Mouse (Mus musculus) hindbrain, embryonic 13.5 days (tissue): Measurements from ENCODE around the gene Tmem144. TPM values are rescaled to one million over a fixed set of nuclear protein-coding genes. Genes with fewer than 3 reads are reported as not detected.

Source experiments
- ATAC-seq: fragments of 200-750 bp; cut with Nextera tagmentation; 2 replicates; pipeline ENCODE4 v1.8.0; 2017; ENCODE audit warnings: moderate TSS enrichment; ENCODE audit not compliant: low FRiP score
- H3K27ac ChIP-seq: fragments of 300-500 bp; sonication (generic); 2 replicates; pipeline ENCODE4 v1.5.1; 2015; ENCODE audit warnings: inconsistent platforms, mild to moderate bottlenecking, moderate library complexity
- H3K27me3 ChIP-seq: fragments of 300-500 bp; sonication (generic); 2 replicates; pipeline ENCODE4 v1.6.1; 2015; ENCODE audit warnings: mild to moderate bottlenecking, inconsistent platforms
- H3K36me3 ChIP-seq: fragments of 300-500 bp; sonication (generic); 2 replicates; pipeline ENCODE4 v1.6.1; 2015; ENCODE audit warnings: mild to moderate bottlenecking, inconsistent platforms
- H3K4me1 ChIP-seq: fragments of 300-500 bp; sonication (generic); replicated peaks from 2 replicates; pipeline ENCODE4 v1.6.1; 2015; ENCODE audit warnings: inconsistent platforms
- H3K4me2 ChIP-seq: fragments of 300-500 bp; sonication (generic); 2 replicates; pipeline ENCODE4 v1.6.1; 2015; ENCODE audit warnings: inconsistent platforms, mild to moderate bottlenecking, moderate library complexity
- H3K4me3 ChIP-seq: fragments of 300-500 bp; sonication (generic); 2 replicates; pipeline ENCODE4 v1.5.1; 2015; ENCODE audit warnings: mild to moderate bottlenecking, inconsistent platforms
- H3K9ac ChIP-seq: fragments of 300-500 bp; sonication (generic); 2 replicates; pipeline ENCODE4 v1.6.1; 2015; ENCODE audit warnings: mild to moderate bottlenecking, inconsistent platforms
- H3K9me3 ChIP-seq: fragments of 300-500 bp; sonication (generic); 2 replicates; pipeline ENCODE4 v1.6.1; 2016; ENCODE audit warnings: inconsistent platforms
- WGBS: fragments of 180-500 bp; shearing (Covaris S2); methylation state at CpG from one replicate; pipeline ENCODE4 v1.1.7; 2015; 5-methylcytosine and 5-hydroxymethylcytosine counted together
- polyA plus RNA-seq: library from polyadenylated mRNA; unstranded; fragments of >200 nt; fragmentation: Nextera tagmentation; extraction: Ambion mirVana; gene quantifications from 2 replicates; pipeline ENCODE4 v1.2.1, GENCODE M21; 2015

Tmem144 gene
- 1.1 and 1.4 TPM in 2 replicates for polyA plus RNA-seq

DNA sequence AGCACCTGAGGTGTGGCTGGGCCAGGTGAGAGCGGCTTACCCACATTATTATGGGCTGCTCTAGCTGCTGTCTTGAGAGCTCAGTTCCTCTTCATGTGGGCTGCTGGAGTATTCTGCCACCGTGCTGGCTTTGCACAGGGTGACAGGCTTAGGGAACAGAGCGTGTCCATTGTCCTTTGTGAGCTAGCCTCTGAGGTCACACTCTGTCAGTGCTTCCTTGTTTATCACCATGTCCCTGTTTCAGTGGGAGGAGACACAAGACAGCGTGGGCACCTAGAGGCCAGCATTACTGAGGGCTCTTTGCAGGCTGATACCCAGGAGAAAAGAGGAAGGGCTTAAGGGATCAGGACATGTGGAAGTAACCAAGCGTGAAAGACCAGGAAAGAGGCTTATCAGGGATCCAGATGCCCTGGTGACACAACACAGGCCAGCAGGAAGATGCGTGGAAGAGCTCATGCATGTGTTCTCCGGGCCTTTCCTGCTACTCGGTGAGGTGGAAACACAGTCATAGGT lies at the start of gene Tmem144:
Gene Tmem144, minus strand, starts transcription at position 120 of the 513 bp plus-strand sequence.
- peak; percentile 37; the same call in 1 of the 2 replicates for ATAC-seq
- Histone ChIP-seq H3K4me2 (no peak within 1 kb of the TSS), H3K27me3 (no peaks in the 10 kb centered on the region), H3K4me1 (no peaks in the 10 kb centered on the region), H3K4me3 (no peak within 1 kb of the TSS), H3K9ac (no peak within 1 kb of the TSS), H3K36me3 (no peaks in the 10 kb centered on the region), H3K9me3 (no peaks in the 10 kb centered on the region), H3K27ac (no peak within 1 kb of the TSS)
- 54% methylated on average over 8 of the region's 8 CpGs for WGBS

- no peaks in the 10 kb centered on the region for H3K36me3 ChIP-seq
- no peaks in the 10 kb centered on the region for H3K9me3 ChIP-seq
- no peak overlapping the region for H3K4me3 ChIP-seq
- H3K4me1 ChIP-seq, result peaks cover 28% of the 10 kb centered on the region
- no peak for ATAC-seq
- H3K27me3 ChIP-seq, result no peaks in the 10 kb centered on the region
- no peak overlapping the region for H3K27ac ChIP-seq
- no peak overlapping the region for H3K4me2 ChIP-seq
- WGBS, result 94% methylated on average over 4 of the region's 4 CpGs
- H3K9ac ChIP-seq, result no peak overlapping the region
Measured at GRCm38 (mm10) chr3:79901734-79902133, 49.2 kb upstream of the Tmem144 start.

GRCm38 (mm10) chr3:79901321-79901720 lies 48.7 kb upstream of the Tmem144 start:
- H3K27ac ChIP-seq, result no peak overlapping the region
- no peaks in the 10 kb centered on the region for H3K27me3 ChIP-seq
- H3K9ac ChIP-seq, result no peak overlapping the region
- H3K9me3 ChIP-seq, result no peaks in the 10 kb centered on the region
- no peaks in the 10 kb centered on the region for H3K36me3 ChIP-seq
- ATAC-seq, result no peak
- WGBS, result 92% methylated on average over 6 of the region's 6 CpGs
- H3K4me2 ChIP-seq, result no peak overlapping the region
- no peak overlapping the region for H3K4me3 ChIP-seq
- peaks cover 28% of the 10 kb centered on the region for H3K4me1 ChIP-seq

DNA sequence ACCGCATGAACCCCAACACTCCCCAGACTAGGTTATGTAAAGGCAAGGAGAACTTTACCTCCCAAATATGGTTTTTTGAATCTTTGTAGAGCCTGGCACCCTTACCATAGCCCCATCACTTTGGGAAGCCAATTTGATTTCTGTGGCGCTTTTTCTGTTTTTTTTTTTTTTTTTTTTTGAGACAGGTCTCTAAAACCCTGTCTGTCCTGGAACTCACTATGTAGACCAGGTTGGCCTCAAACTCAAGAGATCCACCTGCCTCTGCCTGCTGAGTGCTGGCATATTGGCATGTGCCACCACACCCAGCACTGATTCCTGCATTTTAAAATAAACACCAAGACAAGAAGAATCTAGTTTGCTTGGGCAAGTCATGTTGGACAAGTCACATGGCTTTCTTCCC lies 47.9 kb upstream of the Tmem144 start:
- H3K4me1 ChIP-seq, result peaks cover 28% of the 10 kb centered on the region
- H3K9me3 ChIP-seq, result no peaks in the 10 kb centered on the region
- H3K36me3 ChIP-seq, result no peaks in the 10 kb centered on the region
- H3K27me3 ChIP-seq, result no peaks in the 10 kb centered on the region
- no peak for ATAC-seq
- H3K4me3 ChIP-seq, result no peak overlapping the region
- no peak overlapping the region for H3K27ac ChIP-seq
- H3K4me2 ChIP-seq, result no peak overlapping the region
- WGBS, result 100% methylated on average over 2 of the region's 2 CpGs
- no peak overlapping the region for H3K9ac ChIP-seq

DNA sequence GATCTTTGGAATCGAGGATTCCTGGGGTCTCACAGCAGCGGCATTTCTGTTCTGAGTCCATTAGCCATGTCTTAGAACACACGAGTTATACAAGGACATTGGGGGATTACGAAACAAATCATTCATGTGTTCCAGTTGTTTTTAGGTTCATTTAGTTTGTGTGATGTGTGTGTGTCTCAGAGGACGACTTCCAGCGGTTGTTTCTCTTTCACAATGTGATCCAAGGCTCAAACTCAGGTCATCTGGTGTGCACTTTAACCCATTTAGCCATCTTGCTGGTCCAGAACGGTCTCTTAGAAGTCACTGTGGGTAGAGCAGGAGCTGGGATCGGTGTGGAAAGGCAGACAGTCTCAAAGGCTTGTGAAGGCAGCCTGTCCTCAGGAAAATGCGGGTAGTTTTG lies 47.3 kb upstream of the Tmem144 start:
- H3K4me2 ChIP-seq, result no peak overlapping the region
- no peaks in the 10 kb centered on the region for H3K27me3 ChIP-seq
- no peak overlapping the region for H3K4me3 ChIP-seq
- H3K4me1 ChIP-seq, result peaks cover 27% of the 10 kb centered on the region
- 90% methylated on average over 9 of the region's 9 CpGs for WGBS
- no peak overlapping the region for H3K9ac ChIP-seq
- no peaks in the 10 kb centered on the region for H3K9me3 ChIP-seq
- H3K27ac ChIP-seq, result no peak overlapping the region
- no peak for ATAC-seq
- H3K36me3 ChIP-seq, result no peaks in the 10 kb centered on the region

GRCm38 (mm10) chr3:79898514-79898913 lies 45.9 kb upstream of the Tmem144 start:
- Histone ChIP-seq H3K4me1 (peaks cover 13% of the 10 kb centered on the region), H3K4me2 (no peak overlapping the region), H3K9me3 (no peaks in the 10 kb centered on the region), H3K9ac (no peak overlapping the region), H3K4me3 (no peak overlapping the region), H3K36me3 (no peaks in the 10 kb centered on the region), H3K27ac (no peak overlapping the region), H3K27me3 (no peaks in the 10 kb centered on the region)
- ATAC-seq, result no peak; the same call in 1 of the 2 replicates

DNA sequence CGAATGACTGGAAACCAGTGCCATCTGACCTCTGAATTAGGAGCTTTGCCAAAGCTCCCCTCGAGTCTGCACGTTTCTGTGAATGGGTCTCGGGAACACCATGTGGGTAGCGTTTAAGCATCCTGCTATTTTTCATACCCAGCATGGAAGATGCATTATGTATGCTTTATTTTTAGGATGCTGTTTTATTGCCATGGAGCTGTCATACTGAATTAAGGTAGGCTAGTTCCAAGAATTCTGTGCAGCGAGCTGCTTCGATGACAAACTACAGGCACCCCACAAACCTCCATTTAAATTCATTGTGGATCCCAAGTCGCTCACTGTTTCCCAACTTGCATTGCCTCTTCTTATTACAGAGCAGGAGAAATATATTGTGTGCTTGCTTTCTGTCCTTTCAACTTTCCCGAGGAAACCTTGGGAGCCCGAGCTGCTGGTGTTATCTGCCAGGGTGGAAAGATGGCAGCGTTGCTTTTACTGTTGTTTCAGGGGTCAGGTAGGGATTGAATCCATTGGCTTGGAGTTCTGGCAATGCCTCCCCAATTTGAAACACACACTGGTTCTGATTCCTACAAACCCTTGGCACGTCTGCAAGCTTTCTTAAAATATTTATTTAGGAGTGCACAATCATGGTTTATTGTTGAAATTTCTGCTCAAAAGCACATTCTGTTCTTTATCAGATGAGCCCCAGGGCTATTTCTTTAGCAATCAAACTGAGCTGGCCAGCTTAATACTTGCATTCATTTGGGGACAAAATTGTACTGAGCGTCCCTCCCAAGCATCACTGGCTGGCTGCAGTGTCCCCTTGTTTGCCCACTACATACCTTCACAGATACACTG lies 45.2 kb upstream of the Tmem144 start:
- H3K9ac ChIP-seq, result no peak overlapping the region
- peaks cover 13% of the 10 kb centered on the region for H3K4me1 ChIP-seq
- no peak overlapping the region for H3K4me3 ChIP-seq
- H3K27me3 ChIP-seq, result no peaks in the 10 kb centered on the region
- 63% methylated on average over 13 of the region's 13 CpGs for WGBS
- 0 out of 2 replicates have a peak, but pooled peaks have one; percentile 17 for ATAC-seq
- H3K36me3 ChIP-seq, result no peaks in the 10 kb centered on the region
- no peaks in the 10 kb centered on the region for H3K9me3 ChIP-seq
- no peak overlapping the region for H3K4me2 ChIP-seq
- peak overlapping the region; percentile 31; the same call in 1 of the 2 replicates for H3K27ac ChIP-seq

GRCm38 (mm10) chr3:79887966-79888365 lies 35.4 kb upstream of the Tmem144 start:
- H3K4me2 ChIP-seq, result no peak overlapping the region
- no peak for ATAC-seq
- 90% methylated on average over 2 of the region's 2 CpGs for WGBS

GRCm38 (mm10) chr3:79887161-79887855 lies 34.7 kb upstream of the Tmem144 start:
- Histone ChIP-seq H3K36me3 (no peaks in the 10 kb centered on the region), H3K4me2 (0 out of 2 replicates have a peak overlapping the region, but pooled peaks have one; percentile 21), H3K27ac (no peak overlapping the region), H3K9me3 (no peaks in the 10 kb centered on the region), H3K27me3 (0 out of 2 replicates have a peak, but pooled peaks cover 2% of the 10 kb centered on the region), H3K9ac (peak overlapping the region; percentile 19; the same call in 1 of the 2 replicates), H3K4me3 (no peak overlapping the region), H3K4me1 (0 out of 2 replicates have a peak, but pooled peaks cover 7% of the 10 kb centered on the region)
- whole genome bisulfite sequencing, result 56% methylated on average over 8 of the region's 8 CpGs
- peak; percentile 34; the same call in 1 of the 2 replicates for ATAC-seq

More at GRCm38 (mm10) chr3:79887966-79888365, 35.4 kb upstream of the Tmem144 start:
- Histone ChIP-seq H3K36me3 (no peaks in the 10 kb centered on the region), H3K4me1 (0 out of 2 replicates have a peak, but pooled peaks cover 7% of the 10 kb centered on the region), H3K4me3 (no peak overlapping the region), H3K27me3 (0 out of 2 replicates have a peak, but pooled peaks cover 2% of the 10 kb centered on the region), H3K9ac (no peak overlapping the region), H3K27ac (no peak overlapping the region), H3K9me3 (no peaks in the 10 kb centered on the region)

DNA sequence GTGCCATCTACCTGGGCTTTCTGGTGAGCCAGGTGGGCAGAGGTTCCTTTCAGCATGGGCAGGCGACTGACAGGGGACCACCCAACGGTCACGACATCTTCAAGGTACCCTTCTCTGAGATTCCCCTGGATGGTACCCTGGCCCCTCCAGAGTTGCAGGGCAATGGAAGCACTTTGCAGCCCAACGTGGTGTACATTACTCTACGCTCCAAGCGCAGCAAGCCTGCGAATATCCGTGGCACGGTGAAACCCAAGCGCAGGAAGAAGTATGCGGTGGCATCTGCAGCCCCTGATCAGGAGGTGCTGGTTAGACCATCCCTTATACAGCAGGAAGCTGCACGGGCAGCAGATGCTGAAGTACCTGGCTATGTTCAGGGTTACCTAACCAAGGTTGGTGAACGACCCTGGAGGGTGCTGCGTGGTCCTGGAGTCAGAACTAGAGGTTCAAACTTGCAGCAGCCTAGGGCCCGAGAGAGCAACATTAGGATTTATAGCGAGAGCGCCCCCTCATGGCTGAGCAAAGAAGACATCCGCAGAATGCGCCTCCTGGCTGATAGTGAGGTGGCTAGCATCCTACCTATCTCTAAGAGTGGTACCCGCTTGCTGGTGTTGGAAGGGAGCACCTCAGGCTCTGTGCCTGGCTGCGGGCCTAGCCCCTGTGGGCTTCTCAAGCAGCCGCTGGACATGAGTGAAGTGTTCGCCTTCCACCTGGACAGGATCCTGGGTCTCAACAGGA lies 34.0 kb upstream of the Tmem144 start:
- peak overlapping the region; percentile 14; the same call in 1 of the 2 replicates for H3K4me3 ChIP-seq
- 0 out of 2 replicates have a peak, but pooled peaks cover 2% of the 10 kb centered on the region for H3K27me3 ChIP-seq
- H3K9ac ChIP-seq, result peak overlapping the region; percentile 19; the same call in 1 of the 2 replicates
- no peaks in the 10 kb centered on the region for H3K9me3 ChIP-seq
- H3K4me2 ChIP-seq, result peak overlapping the region; percentile 29
- no peaks in the 10 kb centered on the region for H3K36me3 ChIP-seq
- 90% methylated on average over 23 of the region's 23 CpGs for WGBS
- ATAC-seq, result peak; percentile 62; the same call in 1 of the 2 replicates
- no peak overlapping the region for H3K27ac ChIP-seq
- 0 out of 2 replicates have a peak, but pooled peaks cover 7% of the 10 kb centered on the region for H3K4me1 ChIP-seq

DNA sequence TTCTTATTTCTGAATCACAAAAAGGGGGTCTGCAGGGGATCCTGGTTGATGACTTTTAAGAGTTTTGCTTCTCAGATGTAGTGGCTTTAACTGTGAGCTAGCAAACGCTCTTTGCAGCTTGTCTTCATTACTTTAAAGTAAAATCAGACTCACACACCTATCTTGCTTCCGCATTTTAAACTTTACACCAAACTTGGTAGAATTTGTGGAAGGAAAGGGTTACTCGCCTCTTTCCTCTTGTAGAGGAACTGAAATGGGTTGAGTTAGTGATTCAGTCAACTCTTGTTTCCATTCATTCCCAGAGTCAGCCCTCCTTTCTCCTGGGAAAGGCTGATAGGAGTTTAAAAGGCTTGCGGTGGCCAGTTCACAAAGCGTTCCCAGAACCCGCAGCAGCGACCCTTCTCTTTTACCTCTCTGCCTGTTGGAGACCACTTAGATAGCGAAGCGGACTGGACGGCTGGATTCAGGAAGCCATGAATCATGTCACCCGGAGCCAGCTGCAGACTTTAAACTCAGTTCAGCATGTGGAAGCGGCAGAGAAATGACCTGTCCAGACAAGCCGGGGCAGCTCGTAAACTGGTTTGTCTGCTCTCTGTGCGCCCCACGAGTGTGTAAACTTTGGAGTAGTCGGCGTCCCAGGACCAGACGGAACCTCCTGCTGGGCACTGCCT lies 33.2 kb upstream of the Tmem144 start:
- 0 out of 2 replicates have a peak, but pooled peaks cover 2% of the 10 kb centered on the region for H3K27me3 ChIP-seq
- no peaks in the 10 kb centered on the region for H3K9me3 ChIP-seq
- H3K4me1 ChIP-seq, result 0 out of 2 replicates have a peak, but pooled peaks cover 7% of the 10 kb centered on the region
- peak overlapping the region; percentile 29 for H3K4me2 ChIP-seq
- no peak overlapping the region for H3K9ac ChIP-seq
- H3K27ac ChIP-seq, result no peak overlapping the region
- 0 out of 2 replicates have a peak, but pooled peaks have one; percentile 11 for ATAC-seq
- no peaks in the 10 kb centered on the region for H3K36me3 ChIP-seq
- H3K4me3 ChIP-seq, result peak overlapping the region; percentile 14; the same call in 1 of the 2 replicates
- 48% methylated on average over 19 of the region's 19 CpGs for WGBS
